Mouse (Mus musculus) midbrain, embryonic 13.5 days (tissue): ENCODE measurements around the gene Gse1. TPM values are rescaled to one million over a fixed set of nuclear protein-coding genes. Genes with fewer than 3 reads are reported as not detected.

ENCODE experiments used
- ATAC-seq: fragments of 200-750 bp; cut with Nextera tagmentation; 2 replicates; pipeline ENCODE4 v1.8.0; 2017; ENCODE audit warnings: mild to moderate bottlenecking, moderate TSS enrichment, moderate library complexity
- H3K27ac ChIP-seq: fragments of 300-500 bp; sonication (generic); 2 replicates; pipeline ENCODE4 v1.5.1; 2015; ENCODE audit warnings: inconsistent platforms, mild to moderate bottlenecking, moderate library complexity
- H3K27me3 ChIP-seq: fragments of 300-500 bp; sonication (generic); 2 replicates; pipeline ENCODE4 v1.6.1; 2015; ENCODE audit warnings: mild to moderate bottlenecking, inconsistent platforms
- H3K36me3 ChIP-seq: fragments of 300-500 bp; sonication (generic); 2 replicates; pipeline ENCODE4 v1.6.1; 2015; ENCODE audit warnings: mild to moderate bottlenecking, inconsistent platforms
- H3K4me1 ChIP-seq: fragments of 300-500 bp; sonication (generic); replicated peaks from 2 replicates; pipeline ENCODE4 v1.6.1; 2015; ENCODE audit warnings: inconsistent platforms
- H3K4me2 ChIP-seq: fragments of 300-500 bp; sonication (generic); replicated peaks from 2 replicates; pipeline ENCODE4 v1.6.1; 2015; ENCODE audit warnings: moderate library complexity, mild to moderate bottlenecking, inconsistent platforms
- H3K4me3 ChIP-seq: fragments of 300-500 bp; sonication (generic); replicated peaks from 2 replicates; pipeline ENCODE4 v1.5.1; 2015; ENCODE audit warnings: mild to moderate bottlenecking, inconsistent platforms
- H3K9ac ChIP-seq: fragments of 300-500 bp; sonication (generic); replicated peaks from 2 replicates; pipeline ENCODE4 v1.6.1; 2015; ENCODE audit warnings: mild to moderate bottlenecking, inconsistent platforms
- H3K9me3 ChIP-seq: fragments of 300-500 bp; sonication (generic); 2 replicates; pipeline ENCODE4 v1.6.1; 2016; ENCODE audit warnings: mild to moderate bottlenecking, inconsistent platforms
- WGBS: fragments of 180-500 bp; shearing (Covaris S2); methylation state at CpG from one replicate; pipeline ENCODE4 v1.1.7; 2015; 5-methylcytosine and 5-hydroxymethylcytosine counted together
- polyA plus RNA-seq: library from polyadenylated mRNA; unstranded; fragments of >200 nt; fragmentation: Nextera tagmentation; extraction: Ambion mirVana; gene quantifications from 2 replicates; pipeline ENCODE4 v1.2.1, GENCODE M21; 2015

Gene Gse1
- polyA plus RNA-seq, 1 experiment from 2014 or later, result 22.5 TPM

DNA sequence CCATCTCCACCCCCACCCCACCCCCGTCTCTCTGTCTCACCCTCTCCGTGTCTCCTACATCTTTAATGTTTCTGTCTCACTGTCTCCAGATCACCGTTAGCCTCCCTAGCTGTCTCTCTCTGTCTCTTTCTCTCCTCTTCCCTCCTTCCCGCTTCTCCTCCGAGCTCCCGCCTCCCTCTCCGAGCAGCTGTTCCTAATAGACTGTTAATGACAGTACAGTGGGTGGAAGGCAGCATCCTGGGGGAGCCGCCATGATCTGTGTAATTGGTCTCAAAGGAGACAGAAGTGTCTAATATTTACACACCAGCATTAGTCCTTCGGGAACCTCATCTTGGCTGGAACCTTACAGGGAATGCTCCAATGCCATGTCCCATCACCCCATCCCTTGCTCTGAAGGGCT is 56.0 kb downstream of the Gse1 start:
- Histone ChIP-seq H3K27ac (peak overlapping the region; percentile 68), H3K9me3 (no peaks in the 10 kb centered on the region), H3K4me2 (no peak overlapping the region), H3K9ac (peak overlapping the region; percentile 41), H3K27me3 (peaks cover 7% of the 10 kb centered on the region), H3K4me1 (peaks cover 78% of the 10 kb centered on the region), H3K4me3 (no peak overlapping the region), H3K36me3 (no peaks in the 10 kb centered on the region)
- no peak for ATAC-seq
- WGBS, result 28% methylated on average over 9 of the region's 9 CpGs

DNA sequence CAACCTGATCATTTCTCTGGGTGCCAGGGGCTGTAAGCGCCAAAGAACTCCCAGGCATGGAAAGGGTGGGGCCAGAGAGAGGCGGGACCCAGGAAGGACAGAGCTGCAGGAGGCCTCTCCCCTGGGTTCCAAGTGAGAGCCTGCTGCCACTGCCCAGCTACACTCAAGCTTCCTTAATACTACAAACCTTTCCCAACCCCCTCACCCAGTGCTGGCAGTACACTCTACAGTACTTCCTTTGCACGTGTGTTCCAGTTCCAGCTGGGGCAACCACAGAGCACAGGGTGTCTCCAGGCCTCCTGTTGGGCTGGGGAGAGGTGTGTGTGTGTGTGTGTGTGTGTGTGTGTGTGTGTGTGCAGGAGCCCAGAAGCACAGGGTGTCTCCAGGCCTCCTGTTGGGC is 56.8 kb downstream of the Gse1 start:
- Histone ChIP-seq H3K4me3 (no peak overlapping the region), H3K4me1 (peaks cover 85% of the 10 kb centered on the region), H3K9ac (peak overlapping the region; percentile 41), H3K36me3 (no peaks in the 10 kb centered on the region), H3K27ac (peak overlapping the region; percentile 68), H3K9me3 (no peaks in the 10 kb centered on the region), H3K4me2 (no peak overlapping the region), H3K27me3 (peaks cover 6% of the 10 kb centered on the region; the same call in 1 of the 2 replicates)
- 45% methylated on average over 3 of the region's 3 CpGs for WGBS
- no peak for ATAC-seq

DNA sequence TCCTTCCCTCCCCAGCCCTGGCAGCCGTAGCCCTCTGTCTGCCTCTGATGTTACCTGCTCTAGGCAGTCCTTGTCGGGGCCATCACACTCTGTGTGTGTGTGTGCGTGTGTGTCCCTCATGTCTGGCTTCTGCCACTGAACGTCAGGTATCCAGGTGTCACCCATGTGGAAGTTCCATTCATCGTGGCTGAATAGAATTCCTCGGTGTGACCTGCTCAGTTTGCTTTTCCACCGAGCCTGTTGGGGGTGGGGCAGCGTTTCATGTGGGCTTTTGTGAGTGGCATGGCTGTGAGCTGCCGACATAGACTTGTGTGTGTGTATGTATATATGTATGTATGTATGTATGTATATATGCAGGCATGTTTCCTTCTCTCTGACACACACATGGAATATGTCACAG is 57.6 kb downstream of the Gse1 start:
- Histone ChIP-seq H3K27ac (0 out of 2 replicates have a peak overlapping the region, but pooled peaks have one; percentile 68), H3K36me3 (no peaks in the 10 kb centered on the region), H3K4me2 (no peak overlapping the region), H3K4me1 (peaks cover 88% of the 10 kb centered on the region), H3K9me3 (no peaks in the 10 kb centered on the region), H3K4me3 (no peak overlapping the region), H3K9ac (no peak overlapping the region), H3K27me3 (0 out of 2 replicates have a peak, but pooled peaks cover under 1% of the 10 kb centered on the region)
- 66% methylated on average over 9 of the region's 9 CpGs for WGBS
- no peak for ATAC-seq

DNA sequence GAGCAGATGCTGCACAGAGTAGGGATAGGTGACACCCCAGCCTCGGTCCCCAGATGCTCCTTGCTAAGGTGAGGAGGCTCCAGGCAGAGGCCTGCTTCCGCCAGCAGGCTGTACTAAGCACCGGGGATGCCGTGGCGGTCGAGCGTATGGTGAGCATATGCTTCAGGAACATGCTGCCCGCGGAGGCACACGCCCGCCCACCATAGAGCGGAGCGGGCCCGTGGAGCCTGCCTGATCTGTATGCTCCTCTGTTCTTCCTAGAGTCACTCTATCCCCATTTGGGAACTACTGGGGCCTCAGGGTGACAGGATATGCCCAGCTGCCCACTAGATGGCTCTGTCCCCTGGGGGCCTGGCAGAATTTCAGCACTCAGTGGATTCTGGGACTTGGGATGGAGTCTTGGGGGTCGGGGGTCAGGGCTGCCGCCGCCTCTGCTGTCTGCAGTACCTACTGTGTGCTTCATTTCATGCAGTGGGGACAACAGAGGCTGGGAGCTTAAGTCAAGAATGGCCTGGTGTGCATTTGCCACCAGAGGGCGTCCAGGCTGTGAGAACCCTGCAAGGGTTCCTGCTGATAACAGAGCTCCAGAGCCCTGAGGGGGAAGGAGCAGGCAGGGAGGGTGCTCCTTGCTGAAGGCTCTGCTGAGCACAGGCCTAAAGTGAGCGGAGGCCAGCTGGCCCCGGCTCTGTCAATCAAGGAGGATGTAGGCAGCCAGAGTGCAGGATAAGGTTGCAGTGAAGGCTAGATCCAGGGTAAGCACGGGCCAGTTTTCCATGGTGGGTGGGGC is 60.1 kb downstream of the Gse1 start:
- WGBS, result 38% methylated on average over 21 of the region's 21 CpGs
- Histone ChIP-seq H3K36me3 (no peaks in the 10 kb centered on the region), H3K4me1 (peaks cover 90% of the 10 kb centered on the region), H3K9me3 (no peaks in the 10 kb centered on the region), H3K27ac (peak overlapping the region; percentile 55; the same call in 1 of the 2 replicates), H3K4me3 (no peak overlapping the region), H3K9ac (no peak overlapping the region), H3K4me2 (no peak overlapping the region), H3K27me3 (no peaks in the 10 kb centered on the region)
- ATAC-seq, result peak; percentile 40

DNA sequence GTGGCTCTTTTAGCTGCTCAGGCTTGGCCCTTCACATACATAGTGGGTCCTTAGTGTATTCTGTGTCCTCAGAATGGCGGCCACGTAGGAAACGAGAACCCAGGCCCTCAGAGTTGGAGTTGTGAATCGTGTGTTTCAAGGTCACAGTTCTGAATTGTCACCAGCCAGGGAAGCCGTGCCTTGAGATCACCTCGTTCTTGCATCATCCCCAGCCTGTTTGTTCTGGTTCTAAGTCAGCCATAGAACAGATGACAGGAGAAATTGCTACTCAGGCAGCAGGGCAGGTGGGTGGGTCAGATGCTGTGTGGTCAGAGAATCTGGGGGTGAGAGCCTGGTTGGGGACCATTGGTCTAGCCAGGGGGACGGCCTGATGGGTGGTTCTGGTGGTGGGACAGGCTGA is 60.9 kb downstream of the Gse1 start:
- no peak overlapping the region for H3K4me3 ChIP-seq
- H3K36me3 ChIP-seq, result no peaks in the 10 kb centered on the region
- peak overlapping the region; percentile 27; the same call in 1 of the 2 replicates for H3K27ac ChIP-seq
- no peaks in the 10 kb centered on the region for H3K27me3 ChIP-seq
- ATAC-seq, result no peak
- H3K9me3 ChIP-seq, result no peaks in the 10 kb centered on the region
- H3K4me2 ChIP-seq, result no peak overlapping the region
- no peak overlapping the region for H3K9ac ChIP-seq
- 81% methylated on average over 7 of the region's 7 CpGs for WGBS
- H3K4me1 ChIP-seq, result peaks cover 90% of the 10 kb centered on the region

DNA sequence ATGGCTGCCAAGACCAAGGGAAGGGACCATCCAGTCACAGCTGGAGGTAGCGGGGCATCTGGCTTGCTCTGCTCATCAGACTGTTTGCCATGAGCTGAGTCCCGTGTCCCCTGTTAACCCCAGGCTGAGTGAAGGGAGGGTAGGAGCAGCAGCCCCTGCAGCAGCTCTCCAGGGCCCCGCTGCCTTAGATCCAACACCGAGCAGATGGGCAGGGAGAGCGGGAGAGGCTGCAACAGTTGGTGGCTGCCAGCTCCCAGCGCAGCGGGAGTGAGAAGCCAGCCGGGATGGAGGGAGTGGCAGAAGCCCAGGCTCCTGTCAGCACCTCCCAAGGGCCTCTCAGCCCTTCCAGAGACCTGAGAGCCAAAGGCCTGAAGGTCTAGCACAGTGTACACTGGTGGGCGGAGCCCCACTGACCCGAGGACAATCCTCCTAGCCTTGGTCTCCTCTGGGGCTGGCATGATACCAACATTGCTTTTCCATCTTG is 61.5 kb downstream of the Gse1 start:
- H3K36me3 ChIP-seq, result no peaks in the 10 kb centered on the region
- WGBS, result 27% methylated on average over 10 of the region's 10 CpGs
- H3K27me3 ChIP-seq, result no peaks in the 10 kb centered on the region
- peaks cover 90% of the 10 kb centered on the region for H3K4me1 ChIP-seq
- peak overlapping the region; percentile 27; the same call in 1 of the 2 replicates for H3K27ac ChIP-seq
- no peak overlapping the region for H3K4me3 ChIP-seq
- no peak overlapping the region for H3K9ac ChIP-seq
- 0 out of 2 replicates have a peak, but pooled peaks have one; percentile 8 for ATAC-seq
- H3K4me2 ChIP-seq, result no peak overlapping the region
- no peaks in the 10 kb centered on the region for H3K9me3 ChIP-seq

DNA sequence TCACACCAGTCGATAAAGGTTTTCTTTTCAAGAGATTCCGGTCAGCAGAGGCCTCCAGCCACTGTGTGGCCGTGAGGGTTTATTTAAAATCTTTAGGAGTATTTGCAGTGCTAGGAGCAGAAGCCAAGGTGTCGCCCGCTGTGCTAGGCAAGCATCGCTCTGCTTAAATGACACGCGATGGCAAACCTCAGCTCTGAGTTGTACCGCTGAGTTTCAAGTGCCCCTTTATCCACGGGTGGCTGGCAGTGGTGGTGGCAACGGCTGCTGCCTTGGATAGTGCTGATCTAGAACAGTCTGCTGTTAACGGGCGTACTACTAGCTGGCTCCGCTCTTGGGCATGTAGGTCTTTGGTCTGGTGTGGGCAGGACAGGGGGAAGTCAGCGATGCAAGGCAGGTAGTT is 62.4 kb downstream of the Gse1 start:
- Histone ChIP-seq H3K27me3 (no peaks in the 10 kb centered on the region), H3K36me3 (no peaks in the 10 kb centered on the region), H3K9me3 (no peaks in the 10 kb centered on the region), H3K4me2 (no peak overlapping the region), H3K4me1 (peaks cover 90% of the 10 kb centered on the region), H3K4me3 (no peak overlapping the region), H3K27ac (peak overlapping the region; percentile 45; the same call in 1 of the 2 replicates), H3K9ac (no peak overlapping the region)
- no peak for ATAC-seq
- 68% methylated on average over 15 of the region's 15 CpGs for WGBS

DNA sequence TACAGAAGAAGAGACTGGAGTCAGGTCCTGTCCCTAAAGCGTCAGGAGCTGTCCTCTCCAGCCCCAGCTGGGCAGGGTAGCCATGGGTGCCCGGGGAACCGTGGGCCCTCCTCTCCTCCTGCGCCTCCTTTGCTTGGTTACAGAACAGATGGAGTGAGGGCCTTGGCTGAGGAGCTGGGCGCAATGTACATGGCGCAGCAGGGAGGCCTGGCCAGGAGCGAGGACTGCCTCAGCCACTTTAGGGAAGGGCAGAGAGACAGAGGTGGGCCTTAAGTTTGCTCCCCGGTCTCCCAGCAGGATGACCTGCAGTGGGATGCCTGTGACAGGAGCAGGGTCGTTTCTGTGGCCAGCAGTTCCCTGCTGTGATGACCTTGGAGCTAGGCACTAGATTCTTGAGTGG is 63.4 kb downstream of the Gse1 start:
- no peak overlapping the region for H3K4me3 ChIP-seq
- 83% methylated on average over 9 of the region's 9 CpGs for WGBS
- no peaks in the 10 kb centered on the region for H3K27me3 ChIP-seq
- no peaks in the 10 kb centered on the region for H3K36me3 ChIP-seq
- H3K9ac ChIP-seq, result no peak overlapping the region
- no peak overlapping the region for H3K4me2 ChIP-seq
- no peak for ATAC-seq
- H3K4me1 ChIP-seq, result peaks cover 90% of the 10 kb centered on the region
- peak overlapping the region; percentile 89 for H3K27ac ChIP-seq
- H3K9me3 ChIP-seq, result no peaks in the 10 kb centered on the region

DNA sequence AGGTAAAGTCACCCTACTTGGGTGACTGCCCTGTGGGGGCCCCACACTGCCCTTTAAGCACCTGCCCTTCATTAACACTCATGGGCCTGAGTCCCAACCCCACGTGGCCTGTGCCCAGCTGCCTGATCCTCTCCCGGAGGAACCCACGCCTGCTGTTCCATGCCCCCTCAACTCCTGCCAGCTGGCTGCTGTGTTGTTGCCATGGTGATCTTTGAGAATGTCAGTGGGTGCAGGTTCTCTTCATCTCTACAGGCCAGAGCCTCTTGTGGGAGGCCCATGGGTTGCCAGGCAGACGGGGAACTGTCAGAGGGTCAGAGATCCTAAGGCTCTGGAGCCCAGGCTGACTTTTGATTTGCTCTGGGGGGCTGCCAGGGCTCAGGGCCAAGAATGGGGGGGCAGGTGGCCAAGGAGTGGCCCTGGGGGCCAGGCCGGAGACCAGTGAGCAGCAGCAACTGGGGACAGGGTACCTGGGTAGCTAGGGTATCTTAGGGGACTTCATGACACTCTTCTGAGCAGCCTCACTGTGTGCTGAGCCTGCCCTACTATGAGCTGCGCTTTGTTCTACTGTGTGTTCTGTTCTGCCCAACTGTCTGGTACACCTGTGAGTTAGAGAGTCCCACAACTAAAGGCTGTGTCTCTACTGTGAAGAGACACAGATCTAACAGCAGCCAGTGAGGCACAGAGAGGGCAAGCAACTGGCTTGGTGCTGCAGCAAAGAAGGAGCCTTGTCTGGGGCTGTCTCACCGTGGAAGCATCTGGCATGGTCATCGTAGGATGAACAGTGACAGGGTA is 64.3 kb downstream of the Gse1 start:
- whole genome bisulfite sequencing, result 34% methylated on average over 8 of the region's 8 CpGs
- H3K4me1 ChIP-seq, result peaks cover 97% of the 10 kb centered on the region
- H3K4me2 ChIP-seq, result no peak overlapping the region
- 0 out of 2 replicates have a peak overlapping the region, but pooled peaks have one; percentile 8 for H3K9ac ChIP-seq
- H3K9me3 ChIP-seq, result no peaks in the 10 kb centered on the region
- peak overlapping the region; percentile 89 for H3K27ac ChIP-seq
- ATAC-seq, result peak; percentile 21
- H3K27me3 ChIP-seq, result no peaks in the 10 kb centered on the region
- no peaks in the 10 kb centered on the region for H3K36me3 ChIP-seq
- no peak overlapping the region for H3K4me3 ChIP-seq

DNA sequence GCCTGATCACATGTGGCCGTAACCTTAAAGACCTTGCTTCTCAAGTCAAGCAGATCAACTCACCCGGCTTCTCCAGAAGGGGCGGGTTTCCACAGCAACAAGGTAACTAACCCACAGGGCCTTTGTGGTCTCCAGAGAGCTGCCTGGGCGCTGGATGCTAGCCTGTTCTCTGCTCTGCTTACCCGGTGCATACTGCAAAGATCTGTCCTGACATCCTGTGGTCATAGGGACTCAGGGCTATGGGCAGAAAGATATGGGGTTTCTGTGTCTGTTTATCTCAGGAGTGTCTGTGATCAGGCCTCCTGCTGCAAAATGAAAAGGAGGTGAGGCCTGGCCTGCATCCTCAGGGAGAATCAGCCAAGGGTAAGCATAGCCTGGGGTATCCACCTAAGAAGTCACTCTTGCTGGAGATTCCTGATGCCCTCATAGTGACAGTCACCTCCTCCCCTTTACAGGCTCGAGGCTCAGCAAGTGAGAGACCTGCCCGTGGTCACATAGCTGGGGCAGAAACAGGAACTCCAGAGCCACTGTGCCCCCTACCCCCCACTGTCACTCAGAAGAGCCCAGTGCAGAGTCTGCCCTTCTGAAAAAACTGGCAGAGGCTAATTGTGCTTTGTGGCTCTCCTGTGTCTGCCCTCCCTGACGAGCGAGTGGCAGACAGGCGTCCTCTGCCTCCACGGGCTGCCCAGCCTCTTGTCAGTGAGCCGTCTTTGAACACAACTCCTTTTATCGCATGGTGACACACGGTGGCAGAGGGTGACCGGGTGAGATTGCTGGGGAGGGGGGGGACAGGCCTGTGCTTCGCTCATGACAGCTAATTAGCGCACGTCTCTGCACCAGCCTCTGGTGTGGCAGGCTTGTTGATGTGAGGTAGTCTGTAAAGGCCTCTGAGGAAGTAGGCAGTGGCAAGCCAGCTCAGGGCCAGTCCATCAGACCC is 65.4 kb downstream of the Gse1 start:
- H3K4me3 ChIP-seq, result no peak overlapping the region
- peaks cover 99% of the 10 kb centered on the region for H3K4me1 ChIP-seq
- peak overlapping the region; percentile 11; the same call in 1 of the 2 replicates for H3K4me2 ChIP-seq
- no peaks in the 10 kb centered on the region for H3K36me3 ChIP-seq
- H3K27me3 ChIP-seq, result no peaks in the 10 kb centered on the region
- H3K9ac ChIP-seq, result peak overlapping the region; percentile 10; the same call in 1 of the 2 replicates
- no peaks in the 10 kb centered on the region for H3K9me3 ChIP-seq
- 16% methylated on average over 18 of the region's 18 CpGs for WGBS
- peak overlapping the region; percentile 89 for H3K27ac ChIP-seq
- ATAC-seq, result peak; percentile 32
